Mouse (Mus musculus) spleen, adult 12 weeks (tissue): ENCODE results near the gene Serpine1.
"Not testable (repeated sequence)": the region's sequence is repeated elsewhere in the genome, so short reads cannot be mapped to it uniquely, and the experiment has no call there.

Experiments used
- DNase-seq: peaks from one replicate; pipeline ENCODE4 v3.0.0; 2022; ENCODE audit warnings: low spot score

The Serpine1 gene

DNA sequence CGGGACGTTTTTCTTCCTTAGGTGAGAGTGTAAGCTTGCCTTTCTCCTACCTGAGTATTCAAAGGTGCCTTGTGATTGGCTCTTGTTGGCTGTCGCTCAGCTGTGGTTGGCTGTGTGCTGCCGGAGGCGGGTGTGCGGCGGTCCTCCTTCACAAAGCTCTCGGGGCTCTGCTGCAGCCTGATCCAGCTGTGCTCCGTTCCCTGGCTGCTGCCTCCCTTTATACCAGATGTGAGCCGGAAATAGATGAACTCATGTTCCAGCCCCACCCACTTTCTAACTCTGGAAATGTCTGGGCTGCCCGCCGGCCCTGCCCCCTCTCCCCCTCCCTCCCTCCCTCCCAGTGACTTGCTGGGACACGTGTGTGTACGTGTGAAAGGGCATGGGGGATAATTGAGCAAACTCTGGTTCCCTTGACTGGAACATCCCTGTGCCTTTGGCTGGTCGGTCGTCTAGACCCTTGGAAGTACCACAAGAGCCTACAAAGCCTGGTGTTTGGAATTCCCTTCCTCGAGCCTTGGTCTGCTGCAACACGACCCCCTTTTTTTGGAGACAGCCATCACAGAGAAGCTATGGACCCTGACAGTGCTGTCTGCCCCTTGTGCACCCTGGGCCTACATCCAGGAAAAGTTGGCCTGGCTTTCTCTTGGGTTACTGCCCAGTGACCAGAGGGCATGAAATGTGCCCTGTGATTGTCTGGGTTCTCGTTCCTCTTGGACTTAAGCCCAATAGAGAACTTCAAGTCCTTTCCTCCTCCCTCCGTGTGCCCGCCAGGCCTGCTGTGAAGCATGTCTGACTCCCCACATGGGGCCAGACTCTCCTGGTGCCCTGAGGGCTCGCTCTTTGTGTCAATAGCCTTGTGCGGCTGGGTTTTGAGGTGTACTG is at the start of gene Serpine1:
Gene Serpine1 (minus strand): TSS at position 190 of the 882 bp plus-strand sequence.
- no peak for DNase-seq

GRCm38 (mm10) chr5:137121280-137121679 is 49.2 kb upstream of the Serpine1 start:
- no peak for DNase-seq

- no peak for DNase-seq
These were observed 46.8 kb upstream of the Serpine1 start for GRCm38 (mm10) chr5:137118878-137119277.

DNA sequence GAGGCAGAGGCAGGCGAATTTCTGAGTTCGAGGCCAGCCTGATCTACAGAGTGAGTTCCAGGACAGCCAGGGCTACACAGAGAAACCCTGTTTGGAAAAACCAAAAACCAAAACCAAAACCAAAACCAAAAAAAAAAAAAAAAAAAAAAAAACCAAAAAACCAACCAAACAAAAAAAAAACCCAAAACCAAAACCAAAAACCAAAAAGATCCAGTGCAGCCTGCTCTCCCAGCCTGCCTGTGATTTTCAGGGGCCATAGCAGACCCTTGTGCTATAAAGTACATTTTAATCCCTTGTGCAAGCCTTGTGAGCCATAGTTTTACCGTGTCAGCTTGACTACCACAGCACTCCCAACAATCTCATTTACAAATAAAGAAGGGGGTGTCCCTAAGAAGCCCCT is 45.9 kb upstream of the Serpine1 start:
- not testable (repeated sequence) for DNase-seq

- DNase-seq = no peak
These were observed 44.9 kb upstream of the Serpine1 start for GRCm38 (mm10) chr5:137116987-137117386.

- DNase-seq = peak; percentile 80
These were observed 44.1 kb upstream of the Serpine1 start, which contains the start of gene Trim56 for GRCm38 (mm10) chr5:137115866-137116847. Trim56 (minus strand) TSS chr5:137116209.

DNA sequence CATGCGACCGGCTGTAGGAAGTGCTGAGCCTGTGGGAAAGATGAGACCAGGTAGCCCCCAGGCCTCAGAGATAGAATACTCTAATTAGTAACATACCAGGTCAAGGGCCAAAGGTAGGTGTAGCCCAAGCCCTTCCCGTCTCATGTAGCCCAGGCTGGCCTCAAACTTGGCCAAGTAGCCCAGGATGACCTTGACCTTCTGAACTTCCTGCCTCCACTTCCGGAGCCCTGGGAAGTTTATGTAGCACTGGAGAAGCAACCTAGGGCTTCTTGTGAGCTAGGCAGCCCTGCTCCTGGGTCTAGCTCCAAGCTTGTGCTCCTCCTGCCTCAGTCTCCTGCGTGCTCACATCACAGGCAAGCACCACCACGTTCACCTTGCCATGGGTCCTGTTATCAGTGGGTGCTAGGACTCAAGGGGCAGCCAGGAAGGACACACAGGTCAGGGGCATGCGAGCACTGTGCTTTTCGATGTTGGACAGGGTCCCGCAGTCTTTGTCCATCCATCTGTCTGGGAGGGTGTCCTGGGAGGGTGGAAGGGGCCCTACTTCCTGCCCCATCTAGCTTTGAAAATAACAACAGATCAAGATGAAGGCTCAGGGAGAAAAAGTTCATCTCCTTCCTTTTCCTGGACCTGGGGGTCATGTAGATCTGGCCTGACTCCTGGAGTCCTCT is 43.0 kb upstream of the Serpine1 start:
- DNase-seq = no peak

DNA sequence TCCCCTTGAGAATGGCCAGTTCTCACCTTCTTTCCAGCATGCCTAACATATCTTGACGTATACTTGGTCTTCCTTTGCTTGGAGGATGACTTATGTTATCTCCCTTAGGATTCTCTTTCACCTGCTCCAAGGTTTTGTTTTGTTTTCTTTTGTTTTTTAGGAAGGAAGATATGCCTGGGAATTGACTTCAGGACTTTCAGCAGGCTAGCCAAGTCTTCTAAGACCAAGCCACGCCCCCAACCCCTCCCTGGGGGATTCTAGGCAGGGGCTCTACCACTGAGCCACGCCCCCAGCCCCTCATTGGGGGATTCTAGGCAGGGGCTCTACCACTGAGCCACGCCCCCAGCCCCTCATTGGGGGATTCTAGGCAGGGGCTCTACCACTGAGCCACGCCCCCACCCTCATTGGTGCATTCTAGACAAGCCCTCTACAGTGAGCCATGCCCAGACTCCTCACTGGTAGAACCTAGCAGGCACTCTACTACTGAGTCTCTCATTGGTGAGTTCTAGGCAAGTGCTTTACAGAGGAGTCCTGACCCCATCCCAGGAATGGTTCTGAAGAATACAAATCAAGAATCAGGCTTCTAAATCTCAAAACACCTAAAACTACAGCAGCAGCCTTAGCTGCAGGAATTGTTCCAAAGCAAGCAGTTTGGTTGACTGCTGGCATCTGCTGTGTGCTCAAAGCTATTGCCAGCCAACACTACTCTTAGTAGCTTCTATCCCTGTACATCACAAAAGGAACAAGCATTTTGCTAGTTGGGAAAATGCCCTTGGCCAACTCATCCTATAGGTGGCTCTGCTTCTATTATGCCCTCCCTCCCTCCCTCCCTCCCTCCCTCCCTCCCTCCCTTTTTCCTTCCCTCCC is 39.7 kb upstream of the Serpine1 start:
- DNase-seq = no peak

DNA sequence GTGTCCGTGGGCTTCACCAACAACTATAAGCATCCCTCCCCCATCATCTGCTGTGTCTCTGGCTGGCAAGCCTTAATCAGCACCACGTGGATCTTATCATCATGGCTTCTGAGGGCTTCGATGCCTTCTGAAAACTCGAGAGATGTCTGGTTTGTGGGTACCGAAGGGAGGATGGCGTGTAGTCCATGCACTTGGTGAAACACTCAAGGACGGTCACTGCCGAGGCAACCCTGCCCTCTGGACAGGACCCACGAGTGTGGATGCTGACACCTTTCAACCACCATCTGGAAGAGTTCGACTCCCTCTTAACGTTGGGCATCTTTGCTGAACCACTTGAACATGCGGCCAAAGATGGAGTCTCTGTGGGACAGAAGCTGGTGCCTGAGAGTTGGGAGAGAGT is 38.8 kb upstream of the Serpine1 start:
- no peak for DNase-seq

DNA sequence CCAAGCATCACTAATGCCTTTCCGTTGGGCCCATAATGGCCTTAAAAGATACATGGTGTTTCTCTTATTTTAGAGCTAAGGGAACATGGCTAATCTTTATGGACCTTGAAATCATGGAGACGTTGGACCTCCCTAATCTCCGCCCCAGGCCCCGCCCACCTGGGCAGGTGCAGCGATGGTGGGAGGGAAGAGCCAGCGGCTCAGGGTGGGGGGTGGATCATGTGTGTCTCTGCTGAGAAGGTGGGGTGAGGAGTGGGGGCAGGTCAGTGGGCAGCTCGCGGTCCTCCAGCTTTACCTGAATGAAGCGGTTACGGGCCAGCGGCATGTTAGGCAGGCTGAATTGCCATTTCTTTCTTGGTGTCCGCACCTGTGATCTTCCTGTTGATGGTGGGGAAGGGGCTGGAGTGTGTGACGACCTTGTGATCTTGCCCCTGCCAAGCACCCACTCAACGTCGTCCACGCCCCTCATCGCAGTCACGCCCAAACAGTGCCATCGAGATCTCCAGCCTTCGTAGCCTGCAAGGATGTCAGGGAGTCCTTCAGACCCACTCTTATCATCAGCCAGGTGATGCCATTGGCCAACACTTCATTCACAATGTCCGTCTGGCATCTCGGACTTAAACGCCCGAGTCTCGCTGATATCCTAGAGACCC is 38.0 kb upstream of the Serpine1 start:
- DNase-seq = no peak

- no peak for DNase-seq
These were observed 36.0 kb upstream of the Serpine1 start for GRCm38 (mm10) chr5:137108111-137108510.

GRCm38 (mm10) chr5:137107670-137108069 is 35.6 kb upstream of the Serpine1 start:
- no peak for DNase-seq

DNA sequence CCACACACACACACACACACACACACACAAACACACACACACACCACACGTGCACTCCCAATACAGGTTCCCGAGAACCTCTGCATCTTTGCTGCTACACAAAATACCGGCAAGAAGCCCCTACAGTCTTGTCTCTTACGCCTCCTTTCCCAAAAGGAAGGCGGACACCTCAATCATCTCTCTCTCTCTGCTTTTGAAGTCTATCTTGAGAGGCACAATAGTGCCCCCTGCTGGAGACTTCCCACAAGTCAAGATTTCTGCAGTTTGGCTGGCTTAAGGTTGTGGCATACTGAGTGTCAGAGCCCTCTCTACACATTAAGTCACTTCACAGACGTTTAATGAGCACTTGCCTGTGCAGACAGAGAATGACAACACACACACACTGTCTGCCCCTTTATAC is 35.0 kb upstream of the Serpine1 start:
- DNase-seq = peak; percentile 72

DNA sequence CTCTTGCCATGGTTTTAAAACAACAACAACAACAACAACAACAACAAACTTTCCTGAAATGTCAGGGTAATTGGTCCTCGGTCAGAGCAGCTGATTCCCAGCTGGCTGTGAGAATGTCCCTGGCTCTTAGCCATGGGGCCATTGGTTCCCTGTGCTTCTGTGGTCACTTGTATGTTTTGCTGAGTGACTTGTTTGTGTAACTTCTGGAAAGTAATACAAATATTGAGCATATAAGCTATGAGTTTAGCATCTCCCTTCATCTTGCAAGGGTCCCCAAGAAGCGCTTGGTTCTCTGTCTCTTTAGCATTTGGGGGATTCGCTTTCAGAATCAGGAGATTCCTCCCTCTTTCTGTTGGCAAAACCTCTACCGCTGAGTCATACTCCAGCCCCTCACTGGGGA is 34.4 kb upstream of the Serpine1 start:
- DNase-seq = no peak

DNA sequence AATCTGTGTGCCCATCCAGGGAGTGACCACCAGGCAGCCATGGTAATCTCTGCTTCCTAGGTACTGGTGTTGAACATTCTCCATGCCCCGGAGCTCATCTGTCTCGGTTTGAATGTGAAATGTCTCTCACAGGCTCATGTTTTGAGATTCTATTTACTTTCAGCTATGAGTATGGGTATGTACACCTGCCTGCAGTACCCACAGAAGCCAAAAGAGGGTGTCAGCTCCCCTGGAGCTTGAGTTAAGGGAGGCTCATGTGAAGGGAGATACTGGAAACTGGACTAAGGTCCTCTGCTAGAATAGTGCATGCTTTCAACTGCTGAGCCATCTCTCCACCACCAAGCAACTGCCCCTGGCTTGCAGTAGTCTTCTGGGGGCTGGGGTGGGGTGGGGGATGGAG is 31.9 kb upstream of the Serpine1 start:
- peak; percentile 30 for DNase-seq

- DNase-seq = peak; percentile 79
These were observed 30.8 kb upstream of the Serpine1 start for GRCm38 (mm10) chr5:137102575-137103522.

DNA sequence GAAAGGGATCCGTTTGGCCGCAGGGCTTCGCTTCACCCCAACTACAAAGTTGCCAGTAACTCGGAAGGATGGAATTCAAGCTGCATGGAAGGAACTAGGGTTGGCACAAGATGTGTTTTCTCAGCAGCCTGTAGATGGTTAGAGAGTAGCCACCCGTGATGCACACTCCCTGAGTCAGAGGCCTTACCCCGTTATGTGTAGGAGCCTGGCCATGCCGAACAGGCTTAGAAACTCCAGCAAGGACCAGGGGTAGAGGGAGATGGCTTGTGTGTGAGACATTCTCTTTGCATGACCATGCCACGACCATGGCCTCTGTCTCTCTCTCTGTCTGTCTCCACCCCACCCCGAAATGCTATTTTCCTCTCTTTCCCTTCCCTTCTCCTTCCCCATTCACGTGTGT is 30.0 kb upstream of the Serpine1 start:
- no peak for DNase-seq

- DNase-seq = no peak
These were observed 28.6 kb upstream of the Serpine1 start for GRCm38 (mm10) chr5:137100660-137101059.

DNA sequence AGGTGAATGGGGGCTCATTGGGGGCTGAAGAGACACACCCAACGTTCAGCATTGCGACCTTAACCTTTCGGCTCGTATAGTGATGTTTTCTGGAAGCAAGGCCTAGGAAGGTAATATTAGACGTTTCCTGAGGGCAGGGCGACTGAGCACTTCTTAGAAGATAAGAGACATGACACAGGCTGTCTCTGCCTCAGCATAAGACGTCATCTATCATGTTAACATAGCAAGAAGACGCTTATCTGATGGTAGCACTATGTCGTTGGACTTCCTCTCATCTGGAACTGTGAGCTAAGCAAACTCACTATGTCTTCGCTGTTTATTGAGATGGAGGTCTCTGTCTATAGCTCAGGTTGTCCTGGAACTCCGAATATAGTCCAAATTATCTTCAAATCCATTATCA is 26.4 kb upstream of the Serpine1 start:
- DNase-seq = no peak
